Mouse (Mus musculus) adrenal gland, postnatal 4 days (tissue): ENCODE results near the gene Gpr33. TPM values are rescaled to one million over a fixed set of nuclear protein-coding genes. Genes with fewer than 3 reads are reported as not detected.

Source experiments
- DNase-seq, 2 experiments: peaks; one replicate each; pipeline ENCODE4 v3.0.0; 2021 to 2022; ENCODE audit warnings: low spot score in 2 of 2, mixed read lengths in 2 of 2
- long read RNA-seq, 2 experiments: library from polyadenylated mRNA; stranded (forward); transcript quantifications; one replicate each; pipeline ENCODE4 v2.0.0; 2021
- total RNA-seq, 2 experiments: library from RNA; stranded (reverse); gene quantifications; 2 replicates each; pipeline ENCODE4 v1.2.3; 2021

Gpr33 gene
- not detected for total RNA-seq
- long read RNA-seq, experiment 1, result 0 reads
- long read RNA-seq, experiment 2, result 0 reads

GRCm38 (mm10) chr12:52027963-52028362 is at the start of gene Gpr33:
Gpr33 (minus strand) TSS chr12:52028063.
- no peak for DNase-seq

GRCm38 (mm10) chr12:52049324-52049723 is 21.5 kb upstream of the Gpr33 start:
- no peak for DNase-seq

- no peak for DNase-seq
Measured at GRCm38 (mm10) chr12:52046371-52046770, 18.5 kb upstream of the Gpr33 start.

- DNase-seq, result peak in 1 of 2 experiments; percentile 7
Measured at GRCm38 (mm10) chr12:52042818-52043336, 15.0 kb upstream of the Gpr33 start.

GRCm38 (mm10) chr12:52038352-52038751 is 10.5 kb upstream of the Gpr33 start:
- no peak for DNase-seq

- DNase-seq, result no peak
Measured at GRCm38 (mm10) chr12:52034956-52035355, 7.1 kb upstream of the Gpr33 start.

GRCm38 (mm10) chr12:52032276-52032675 is 4.4 kb upstream of the Gpr33 start:
- no peak for DNase-seq

GRCm38 (mm10) chr12:52014494-52015029 is 13.3 kb downstream of the Gpr33 start:
- no peak for DNase-seq

- DNase-seq, result no peak
Measured at GRCm38 (mm10) chr12:52014044-52014443, 13.8 kb downstream of the Gpr33 start.

- DNase-seq, result no peak
Measured at GRCm38 (mm10) chr12:52013274-52013673, 14.6 kb downstream of the Gpr33 start.

GRCm38 (mm10) chr12:52012159-52012558 is 15.7 kb downstream of the Gpr33 start:
- DNase-seq, result no peak

- no peak for DNase-seq
Measured at GRCm38 (mm10) chr12:52010630-52010961, 17.3 kb downstream of the Gpr33 start.

GRCm38 (mm10) chr12:52009928-52010629 is 17.8 kb downstream of the Gpr33 start:
- no peak for DNase-seq

- DNase-seq, result no peak
Measured at GRCm38 (mm10) chr12:52006633-52006994, 21.2 kb downstream of the Gpr33 start.

GRCm38 (mm10) chr12:52005877-52006632 is 21.8 kb downstream of the Gpr33 start, which contains the start of gene Dtd2:
Dtd2 (minus strand) TSS chr12:52006501.
- DNase-seq, result peak; percentile 89 to 97

- DNase-seq, result no peak
Measured at GRCm38 (mm10) chr12:52002746-52003145, 25.1 kb downstream of the Gpr33 start.

GRCm38 (mm10) chr12:52001544-52001943 is 26.3 kb downstream of the Gpr33 start:
- DNase-seq, result no peak

GRCm38 (mm10) chr12:51998366-51998932 is 29.4 kb downstream of the Gpr33 start:
- DNase-seq, result no peak

- no peak for DNase-seq
Measured at GRCm38 (mm10) chr12:51995738-51996536, 31.9 kb downstream of the Gpr33 start.

GRCm38 (mm10) chr12:51990629-51991028 is 37.2 kb downstream of the Gpr33 start:
- no peak for DNase-seq

- DNase-seq, result no peak
Measured at GRCm38 (mm10) chr12:51988536-51988935, 39.3 kb downstream of the Gpr33 start.
